Mouse (Mus musculus) heart, embryonic 16.5 days (tissue): ENCODE data around the gene B3gnt8. TPM values are rescaled to one million over a fixed set of nuclear protein-coding genes. Genes with fewer than 3 reads are reported as not detected.
A peak's percentile ranks its signal among the peaks of the same experiment; 100 is the strongest.

Source experiments
- ATAC-seq: fragments of 200-750 bp; cut with Nextera tagmentation; replicated peaks from 2 replicates; pipeline ENCODE4 v1.8.0; 2017; ENCODE audit warnings: moderate number of reproducible peaks; ENCODE audit not compliant: insufficient read depth, low FRiP score; ENCODE audit errors: extremely low read depth
- H3K27ac ChIP-seq: fragments of 300-500 bp; sonication (generic); 2 replicates; pipeline ENCODE4 v1.5.1; 2014; ENCODE audit warnings: mild to moderate bottlenecking, low read length, control low read depth, moderate library complexity
- H3K27me3 ChIP-seq: fragments of 300-500 bp; sonication (generic); 2 replicates; pipeline ENCODE4 v1.6.1; 2014; ENCODE audit warnings: low read length, mixed read lengths; ENCODE audit not compliant: control insufficient read depth, insufficient read depth
- H3K36me3 ChIP-seq: fragments of 300-500 bp; sonication (generic); 2 replicates; pipeline ENCODE4 v1.6.1; 2014; ENCODE audit not compliant: control insufficient read depth, insufficient read depth
- H3K4me1 ChIP-seq: fragments of 300-500 bp; sonication (generic); 2 replicates; pipeline ENCODE4 v1.6.1; 2014; ENCODE audit warnings: low read length, mixed read lengths; ENCODE audit not compliant: control insufficient read depth, insufficient read depth
- H3K4me2 ChIP-seq: fragments of 300-500 bp; sonication (generic); 2 replicates; pipeline ENCODE4 v1.6.1; 2014; ENCODE audit warnings: low read depth, mild to moderate bottlenecking, control low read depth, low read length
- H3K4me3 ChIP-seq: fragments of 300-500 bp; sonication (generic); 2 replicates; pipeline ENCODE4 v1.5.1; 2014; ENCODE audit warnings: mild to moderate bottlenecking, control low read depth, low read length
- H3K9ac ChIP-seq: fragments of 300-500 bp; sonication (generic); 2 replicates; pipeline ENCODE4 v1.6.1; 2014; ENCODE audit warnings: low read length, control low read depth
- H3K9me3 ChIP-seq: fragments of 300-500 bp; sonication (generic); replicated peaks from 2 replicates; pipeline ENCODE4 v1.6.1; 2016; ENCODE audit warnings: low read length; ENCODE audit not compliant: control insufficient read depth
- WGBS: fragments of 180-500 bp; shearing (Covaris S2); extraction: QIAGEN DNeasy Blood & Tissue Kit; methylation state at CpG from one replicate; pipeline ENCODE4 v1.1.7; 2014; 5-methylcytosine and 5-hydroxymethylcytosine counted together
- polyA plus RNA-seq: library from polyadenylated mRNA; unstranded; fragments of >200 nt; fragmentation: Nextera tagmentation; extraction: Ambion mirVana; gene quantifications from 2 replicates; pipeline ENCODE4 v1.2.1, GENCODE M21; 2015

The B3gnt8 gene
- polyA plus RNA-seq, 1 experiment from 2014 or later, result 9.0 TPM

GRCm38 (mm10) chr7:25645074-25645473 lies 18.6 kb downstream of the B3gnt8 start:
- Histone ChIP-seq H3K36me3 (peaks cover 4% of the 10 kb centered on the region; the same call in 1 of the 2 replicates), H3K4me3 (no peak overlapping the region), H3K9ac (no peak overlapping the region), H3K27ac (no peak overlapping the region), H3K27me3 (no peaks in the 10 kb centered on the region), H3K4me1 (peaks cover 3% of the 10 kb centered on the region; the same call in 1 of the 2 replicates), H3K9me3 (no peaks in the 10 kb centered on the region), H3K4me2 (no peak overlapping the region)
- 64% methylated on average over 14 of the region's 14 CpGs for WGBS
- no peak for ATAC-seq

GRCm38 (mm10) chr7:25647574-25648123 lies 21.2 kb downstream of the B3gnt8 start:
- Histone ChIP-seq H3K4me2 (no peak overlapping the region), H3K4me3 (no peak overlapping the region), H3K4me1 (peaks cover 3% of the 10 kb centered on the region; the same call in 1 of the 2 replicates), H3K36me3 (no peaks in the 10 kb centered on the region), H3K9me3 (no peaks in the 10 kb centered on the region), H3K27me3 (no peaks in the 10 kb centered on the region), H3K9ac (no peak overlapping the region), H3K27ac (peak overlapping the region; percentile 62; the same call in 1 of the 2 replicates)
- 48% methylated on average over 5 of the region's 5 CpGs for WGBS
- peak; percentile 59 for ATAC-seq

- no peaks in the 10 kb centered on the region for H3K9me3 ChIP-seq
- no peak overlapping the region for H3K4me2 ChIP-seq
- H3K36me3 ChIP-seq, result no peaks in the 10 kb centered on the region
- H3K9ac ChIP-seq, result no peak overlapping the region
- H3K4me3 ChIP-seq, result no peak overlapping the region
- H3K27ac ChIP-seq, result no peak overlapping the region
- 62% methylated on average over 5 of the region's 5 CpGs for WGBS
- no peak for ATAC-seq
- H3K27me3 ChIP-seq, result no peaks in the 10 kb centered on the region
- H3K4me1 ChIP-seq, result no peaks in the 10 kb centered on the region
These were observed 23.4 kb downstream of the B3gnt8 start for GRCm38 (mm10) chr7:25649839-25650238.

GRCm38 (mm10) chr7:25651281-25651680 lies 24.8 kb downstream of the B3gnt8 start:
- ATAC-seq, result no peak
- H3K27ac ChIP-seq, result no peak overlapping the region
- H3K9ac ChIP-seq, result no peak overlapping the region

GRCm38 (mm10) chr7:25652244-25652759 lies 25.8 kb downstream of the B3gnt8 start:
- no peak for ATAC-seq

More at GRCm38 (mm10) chr7:25651281-25651680, 24.8 kb downstream of the B3gnt8 start:
- no peak overlapping the region for H3K4me2 ChIP-seq
- no peaks in the 10 kb centered on the region for H3K4me1 ChIP-seq
- H3K9me3 ChIP-seq, result no peaks in the 10 kb centered on the region
- H3K27me3 ChIP-seq, result no peaks in the 10 kb centered on the region
- H3K36me3 ChIP-seq, result no peaks in the 10 kb centered on the region
- H3K4me3 ChIP-seq, result no peak overlapping the region
- WGBS, result 85% methylated on average over 8 of the region's 8 CpGs

GRCm38 (mm10) chr7:25655601-25656428 lies 29.4 kb downstream of the B3gnt8 start:
- WGBS, result 69% methylated on average over 11 of the region's 11 CpGs
- Histone ChIP-seq H3K4me3 (no peak overlapping the region), H3K9ac (no peak overlapping the region), H3K36me3 (no peaks in the 10 kb centered on the region), H3K9me3 (no peaks in the 10 kb centered on the region), H3K4me2 (no peak overlapping the region), H3K27ac (no peak overlapping the region), H3K27me3 (no peaks in the 10 kb centered on the region), H3K4me1 (peaks cover 16% of the 10 kb centered on the region)
- ATAC-seq, result no peak

More at GRCm38 (mm10) chr7:25652244-25652759, 25.8 kb downstream of the B3gnt8 start:
- Histone ChIP-seq H3K9me3 (no peaks in the 10 kb centered on the region), H3K27me3 (no peaks in the 10 kb centered on the region), H3K4me2 (no peak overlapping the region), H3K27ac (no peak overlapping the region), H3K9ac (no peak overlapping the region), H3K36me3 (no peaks in the 10 kb centered on the region), H3K4me1 (peaks cover under 1% of the 10 kb centered on the region; the same call in 1 of the 2 replicates), H3K4me3 (no peak overlapping the region)
- WGBS, result 80% methylated on average over 12 of the region's 12 CpGs

GRCm38 (mm10) chr7:25657785-25658184 lies 31.3 kb downstream of the B3gnt8 start:
- Histone ChIP-seq H3K27me3 (no peaks in the 10 kb centered on the region), H3K4me3 (peak overlapping the region; percentile 67), H3K27ac (no peak overlapping the region), H3K9ac (peak overlapping the region; percentile 69), H3K4me2 (peak overlapping the region; percentile 79), H3K36me3 (no peaks in the 10 kb centered on the region; the same call in 1 of the 2 replicates), H3K4me1 (peaks cover 16% of the 10 kb centered on the region), H3K9me3 (no peaks in the 10 kb centered on the region)
- 31% methylated on average over 10 of the region's 10 CpGs for WGBS
- no peak for ATAC-seq

GRCm38 (mm10) chr7:25658657-25659472 lies 32.4 kb downstream of the B3gnt8 start, which contains the start of the genes Bckdha and Exosc5:
TSS of gene Bckdha (minus strand) at chr7:25658981.
TSS of gene Exosc5 (plus strand) at chr7:25659164.
- H3K27me3 ChIP-seq, result no peaks in the 10 kb centered on the region
- WGBS, result under 1% methylated on average over 50 of the region's 50 CpGs

More at GRCm38 (mm10) chr7:25658657-25659472, 32.4 kb downstream of the B3gnt8 start, which contains the start of the genes Bckdha and Exosc5:
- Histone ChIP-seq H3K9ac (peak within 1 kb of the TSS; percentile 81), H3K4me1 (peaks cover 16% of the 10 kb centered on the region), H3K9me3 (no peaks in the 10 kb centered on the region), H3K4me2 (peak within 1 kb of the TSS; percentile 94), H3K36me3 (no peaks in the 10 kb centered on the region; the same call in 1 of the 2 replicates), H3K4me3 (peak within 1 kb of the TSS; percentile 67), H3K27ac (peak within 1 kb of the TSS; percentile 75)
- peak; percentile 99 for ATAC-seq
